Mouse (Mus musculus) embryonic facial prominence, embryonic 11.5 days (tissue): ENCODE measurements around the gene Tns1. TPM values are rescaled to one million over a fixed set of nuclear protein-coding genes. Genes with fewer than 3 reads are reported as not detected.
A peak's percentile ranks its signal among the peaks of the same experiment; 100 is the strongest.

Experiments used
- ATAC-seq: fragments of 200-750 bp; cut with Nextera tagmentation; replicated peaks from 2 replicates; pipeline ENCODE4 v1.8.0; 2017; ENCODE audit warnings: low read depth; ENCODE audit not compliant: insufficient number of reproducible peaks, low FRiP score, low TSS enrichment
- DNase-seq: peaks from one replicate; pipeline ENCODE4 v3.0.0-alpha.2; 2015; ENCODE audit warnings: low spot score
- H3K27ac ChIP-seq: fragments of 300-500 bp; sonication (generic); replicated peaks from 2 replicates; pipeline ENCODE4 v1.5.1; 2014; ENCODE audit warnings: mild to moderate bottlenecking, low read depth, low read length, control low read depth
- H3K27me3 ChIP-seq: fragments of 300-500 bp; sonication (generic); 2 replicates; pipeline ENCODE4 v1.6.1; 2014; ENCODE audit warnings: mild to moderate bottlenecking, low read length, moderate library complexity, mixed read lengths; ENCODE audit not compliant: control insufficient read depth, insufficient read depth
- H3K36me3 ChIP-seq: fragments of 300-500 bp; sonication (generic); replicated peaks from 2 replicates; pipeline ENCODE4 v1.6.1; 2014; ENCODE audit warnings: low read depth, mild to moderate bottlenecking, low read length, moderate library complexity, mixed read lengths; ENCODE audit not compliant: control insufficient read depth, insufficient read depth
- H3K4me1 ChIP-seq: fragments of 300-500 bp; sonication (generic); 2 replicates; pipeline ENCODE4 v1.6.1; 2014; ENCODE audit warnings: low read length, mixed read lengths; ENCODE audit not compliant: control insufficient read depth, insufficient read depth
- H3K4me2 ChIP-seq: fragments of 300-500 bp; sonication (generic); 2 replicates; pipeline ENCODE4 v1.6.1; 2014; ENCODE audit warnings: low read depth, mild to moderate bottlenecking, control low read depth, low read length, moderate library complexity
- H3K4me3 ChIP-seq: fragments of 300-500 bp; sonication (generic); 2 replicates; pipeline ENCODE4 v1.5.1; 2014; ENCODE audit warnings: low read depth, low read length, control low read depth
- H3K9ac ChIP-seq: fragments of 300-500 bp; sonication (generic); replicated peaks from 2 replicates; pipeline ENCODE4 v1.6.1; 2014; ENCODE audit warnings: mild to moderate bottlenecking, control low read depth, low read length
- H3K9me3 ChIP-seq: fragments of 300-500 bp; sonication (generic); replicated peaks from 2 replicates; pipeline ENCODE4 v1.6.1; 2016; ENCODE audit warnings: mild to moderate bottlenecking, low read length, inconsistent platforms, mixed read lengths; ENCODE audit not compliant: control insufficient read depth
- WGBS: fragments of 180-500 bp; shearing (Covaris S2); extraction: QIAGEN DNeasy Blood & Tissue Kit; methylation state at CpG from one replicate; pipeline ENCODE4 v1.1.7; 2014; 5-methylcytosine and 5-hydroxymethylcytosine counted together
- polyA plus RNA-seq: library from polyadenylated mRNA; unstranded; fragments of >200 nt; fragmentation: Nextera tagmentation; extraction: Ambion mirVana; gene quantifications from 2 replicates; pipeline ENCODE4 v1.2.1, GENCODE M21; 2014

Tns1 gene
- polyA plus RNA-seq, 1 experiment from 2014 or later = 21.6 TPM

DNA sequence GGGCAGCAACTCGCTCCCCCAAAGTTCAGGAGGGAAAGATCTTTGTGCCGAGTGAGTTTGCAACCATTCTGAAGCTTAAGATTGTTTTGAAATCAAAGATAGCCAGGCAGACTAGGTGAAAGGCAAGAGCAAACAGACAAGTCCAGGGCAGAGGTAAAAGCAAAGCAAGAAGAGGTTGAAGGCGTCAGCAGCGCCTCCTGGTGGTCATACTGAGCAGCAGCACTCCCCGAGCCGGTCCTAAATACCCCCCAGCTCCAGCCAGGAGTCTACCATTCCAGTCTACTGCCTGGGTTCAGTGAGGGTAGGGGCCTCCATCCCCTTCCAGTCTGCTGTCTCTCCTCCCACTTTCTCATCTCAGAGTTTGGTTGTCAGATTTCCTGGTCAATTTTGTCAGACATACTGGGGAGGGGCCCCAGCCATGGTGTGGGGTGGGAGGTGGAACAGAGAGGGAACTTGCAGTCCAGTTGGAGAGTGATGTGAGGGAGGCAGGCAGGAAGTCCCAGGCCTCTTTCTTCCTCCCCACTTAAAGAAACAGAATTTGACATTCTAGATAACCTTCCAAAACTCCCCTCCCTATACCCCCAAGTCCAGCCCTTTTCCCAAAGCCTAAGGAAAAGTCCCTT is 41.3 kb downstream of the Tns1 start:
- H3K9ac ChIP-seq = no peak overlapping the region
- peaks cover 3% of the 10 kb centered on the region; the same call in 1 of the 2 replicates for H3K4me1 ChIP-seq
- H3K27ac ChIP-seq = no peak overlapping the region
- H3K9me3 ChIP-seq = no peaks in the 10 kb centered on the region
- H3K4me3 ChIP-seq = no peak overlapping the region
- H3K4me2 ChIP-seq = no peak overlapping the region
- 14% methylated on average over 6 of the region's 6 CpGs for WGBS
- H3K27me3 ChIP-seq = no peaks in the 10 kb centered on the region
- DNase-seq = peak; percentile 82
- H3K36me3 ChIP-seq = no peaks in the 10 kb centered on the region
- ATAC-seq = no peak

DNA sequence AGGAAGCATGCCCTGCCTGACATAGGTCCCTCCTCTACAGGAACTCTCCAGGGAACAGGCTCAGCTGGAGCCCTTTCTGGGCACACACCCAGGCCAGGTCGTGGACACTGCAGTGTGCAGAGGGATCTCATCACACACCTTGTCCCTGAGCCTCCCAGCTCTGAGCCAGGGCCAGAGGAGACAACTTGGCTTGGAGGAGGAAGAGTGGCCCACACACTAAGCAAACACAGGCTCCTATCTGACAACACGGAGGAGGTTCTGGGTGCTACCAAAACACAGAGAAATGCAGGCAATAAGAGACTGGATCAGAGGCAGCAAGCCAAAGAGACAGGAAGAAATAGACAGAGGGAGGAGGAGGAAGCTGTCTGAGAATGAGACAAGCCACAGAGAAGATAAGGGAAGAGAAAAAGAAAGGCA is 42.7 kb downstream of the Tns1 start:
- no peak for ATAC-seq
- Histone ChIP-seq H3K27ac (no peak overlapping the region), H3K4me3 (no peak overlapping the region), H3K4me1 (peaks cover 3% of the 10 kb centered on the region; the same call in 1 of the 2 replicates), H3K9ac (no peak overlapping the region), H3K4me2 (no peak overlapping the region), H3K27me3 (no peaks in the 10 kb centered on the region), H3K36me3 (no peaks in the 10 kb centered on the region), H3K9me3 (no peaks in the 10 kb centered on the region)
- no peak for DNase-seq
- WGBS = 60% methylated on average over 2 of the region's 2 CpGs

DNA sequence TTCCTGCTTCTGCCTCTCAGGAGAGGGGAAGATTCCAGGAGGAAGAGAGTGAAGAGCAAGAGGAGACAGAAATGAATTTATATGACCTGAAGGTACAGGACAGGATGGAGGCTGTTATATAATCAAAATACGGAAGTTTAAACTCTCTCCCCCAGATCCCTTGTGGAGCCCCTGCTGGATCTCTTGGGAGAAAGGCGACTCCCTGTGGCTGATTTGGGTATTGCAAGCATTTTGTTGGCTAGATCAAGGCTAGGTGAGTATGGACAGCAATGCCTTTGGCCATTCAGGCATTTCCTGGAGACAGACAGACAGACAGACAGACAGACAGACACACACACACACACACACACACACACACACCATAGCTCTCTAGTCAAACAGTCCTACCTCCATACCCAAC is 46.9 kb downstream of the Tns1 start:
- no peak overlapping the region for H3K9ac ChIP-seq
- DNase-seq (peak; percentile 91), ATAC-seq (no peak)
- WGBS = 13% methylated on average over 2 of the region's 2 CpGs
- no peaks in the 10 kb centered on the region for H3K9me3 ChIP-seq
- no peak overlapping the region for H3K27ac ChIP-seq
- H3K36me3 ChIP-seq = no peaks in the 10 kb centered on the region
- no peak overlapping the region for H3K4me2 ChIP-seq
- H3K4me3 ChIP-seq = no peak overlapping the region
- H3K27me3 ChIP-seq = no peaks in the 10 kb centered on the region
- H3K4me1 ChIP-seq = no peaks in the 10 kb centered on the region

GRCm38 (mm10) chr1:74076230-74076629 is 48.0 kb downstream of the Tns1 start:
- H3K4me1 ChIP-seq = no peaks in the 10 kb centered on the region
- no peak overlapping the region for H3K9ac ChIP-seq
- H3K9me3 ChIP-seq = no peaks in the 10 kb centered on the region
- ATAC-seq (no peak), DNase-seq (no peak)
- no peak overlapping the region for H3K4me3 ChIP-seq
- 85% methylated on average over 4 of the region's 4 CpGs for WGBS
- H3K4me2 ChIP-seq = no peak overlapping the region
- no peaks in the 10 kb centered on the region for H3K36me3 ChIP-seq
- no peak overlapping the region for H3K27ac ChIP-seq
- no peaks in the 10 kb centered on the region for H3K27me3 ChIP-seq

DNA sequence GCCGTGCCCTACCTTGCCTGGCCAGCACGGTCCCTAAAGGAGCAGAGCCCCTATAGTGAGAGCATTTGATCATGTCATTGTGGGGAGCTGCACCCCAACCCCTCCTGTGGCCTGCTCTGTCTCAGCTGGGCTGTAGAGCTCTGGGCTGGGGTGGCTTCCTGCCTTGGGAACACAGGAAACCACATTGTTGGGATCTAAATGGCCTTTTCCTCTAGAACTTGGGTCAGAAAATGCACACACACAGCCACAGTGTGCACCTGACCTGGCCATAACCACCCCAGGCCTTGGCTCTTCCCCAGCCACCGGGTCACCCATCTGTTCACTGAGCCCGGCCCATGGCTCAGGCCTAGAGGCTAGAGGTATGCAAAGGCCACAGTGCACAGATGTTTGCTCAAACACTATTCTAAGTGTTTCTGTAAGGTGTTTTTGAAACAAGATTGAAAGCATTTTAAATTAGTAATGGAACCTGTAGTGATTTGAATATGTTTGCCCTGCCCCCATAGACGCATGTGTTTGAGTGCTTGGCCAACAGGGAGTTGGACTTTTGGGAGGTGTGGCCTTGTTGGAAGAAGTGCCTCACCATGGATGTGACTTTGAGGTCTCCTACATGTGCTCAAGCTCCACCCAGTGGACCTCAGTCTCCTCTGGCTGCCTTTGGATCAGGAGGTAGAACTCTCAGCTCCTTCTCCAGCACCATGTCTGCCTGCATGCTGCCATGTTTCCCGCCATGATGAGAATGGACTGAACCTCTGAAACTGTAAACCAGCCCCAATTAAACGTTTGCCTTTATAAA is 49.4 kb downstream of the Tns1 start:
- Histone ChIP-seq H3K9me3 (no peaks in the 10 kb centered on the region), H3K4me2 (no peak overlapping the region), H3K9ac (no peak overlapping the region), H3K36me3 (no peaks in the 10 kb centered on the region), H3K27me3 (no peaks in the 10 kb centered on the region), H3K4me3 (no peak overlapping the region), H3K27ac (no peak overlapping the region), H3K4me1 (no peaks in the 10 kb centered on the region)
- DNase-seq (no peak), ATAC-seq (no peak)
- 90% methylated on average over 7 of the region's 7 CpGs for WGBS

DNA sequence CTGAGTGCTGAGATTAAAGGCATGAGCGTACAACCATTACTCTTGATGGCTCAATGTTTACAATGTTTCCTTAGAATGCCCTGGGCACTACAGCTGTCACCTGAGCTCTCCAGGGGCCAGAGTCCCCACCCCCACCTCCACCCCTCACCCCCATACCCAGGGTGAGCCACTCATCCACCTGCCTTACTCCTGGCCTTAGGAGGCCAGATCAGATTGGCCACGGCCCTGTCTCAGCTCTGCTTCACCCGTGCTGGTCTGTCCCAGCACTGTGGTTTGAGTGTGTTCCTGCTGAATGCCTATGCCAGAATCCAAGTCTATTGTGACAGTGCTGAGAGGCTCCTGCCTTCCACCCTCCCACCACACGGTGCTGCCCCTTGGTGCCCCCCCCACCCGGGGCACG is 50.5 kb downstream of the Tns1 start:
- ATAC-seq (no peak), DNase-seq (no peak)
- Histone ChIP-seq H3K4me2 (no peak overlapping the region), H3K9ac (no peak overlapping the region), H3K27me3 (no peaks in the 10 kb centered on the region), H3K9me3 (no peaks in the 10 kb centered on the region), H3K4me1 (no peaks in the 10 kb centered on the region), H3K36me3 (no peaks in the 10 kb centered on the region), H3K27ac (no peak overlapping the region), H3K4me3 (no peak overlapping the region)
- 75% methylated on average over 6 of the region's 6 CpGs for WGBS

- Histone ChIP-seq H3K4me3 (no peak overlapping the region), H3K4me2 (no peak overlapping the region), H3K9ac (no peak overlapping the region), H3K4me1 (peaks cover 7% of the 10 kb centered on the region), H3K36me3 (no peaks in the 10 kb centered on the region), H3K27ac (no peak overlapping the region), H3K9me3 (no peaks in the 10 kb centered on the region), H3K27me3 (no peaks in the 10 kb centered on the region)
- WGBS = 84% methylated on average over 4 of the region's 4 CpGs
- no peak for ATAC-seq
- DNase-seq = no peak
Measured at GRCm38 (mm10) chr1:74070745-74071144, 53.5 kb downstream of the Tns1 start.

DNA sequence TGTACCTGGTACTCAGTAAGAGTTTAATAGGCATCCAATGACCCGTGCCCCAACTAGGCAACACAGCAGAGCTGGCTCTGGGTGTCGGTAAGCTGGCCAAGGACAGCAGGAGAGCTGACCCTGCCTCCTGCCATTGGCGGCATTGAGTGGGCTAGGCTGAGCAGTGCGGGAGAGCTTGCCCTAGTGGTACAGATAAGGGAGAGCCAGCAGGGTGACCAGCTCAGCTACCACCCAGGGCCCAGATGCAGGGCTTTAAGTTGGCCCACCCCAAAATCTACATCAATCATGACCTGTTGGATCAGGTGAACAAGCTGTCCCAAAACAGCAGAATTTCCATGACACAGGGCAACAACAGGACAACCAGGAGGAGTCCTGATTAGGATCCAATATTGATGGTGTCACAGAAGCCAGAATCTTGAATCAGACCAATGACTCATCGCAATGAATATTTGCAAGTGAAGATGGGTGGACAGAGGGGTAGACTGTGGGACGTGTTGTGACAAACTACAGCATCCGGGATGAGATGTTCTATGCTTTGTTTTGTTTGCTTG is 54.2 kb downstream of the Tns1 start:
- ATAC-seq = no peak

More for the DNA sequence above, 54.2 kb downstream of the Tns1 start:
- H3K27ac ChIP-seq = no peak overlapping the region
- H3K4me3 ChIP-seq = no peak overlapping the region
- no peak overlapping the region for H3K4me2 ChIP-seq
- 81% methylated on average over 7 of the region's 7 CpGs for WGBS
- peaks cover 7% of the 10 kb centered on the region for H3K4me1 ChIP-seq
- no peaks in the 10 kb centered on the region for H3K27me3 ChIP-seq
- no peaks in the 10 kb centered on the region for H3K36me3 ChIP-seq
- H3K9ac ChIP-seq = no peak overlapping the region
- H3K9me3 ChIP-seq = no peaks in the 10 kb centered on the region
- no peak for DNase-seq
